Mouse (Mus musculus) olfactory bulb, adult 2 months (tissue): Measurements from ENCODE around the gene Cap2. TPM values are rescaled to one million over a fixed set of nuclear protein-coding genes. Genes with fewer than 3 reads are reported as not detected.

ENCODE experiments used
- H3K27ac ChIP-seq: fragments of 200-500 bp; 2 replicates; pipeline ENCODE4 v1.5.1; 2012; ENCODE audit warnings: low read depth, low read length; ENCODE audit not compliant: insufficient read depth
- H3K4me1 ChIP-seq: fragments of 200-500 bp; 2 replicates; pipeline ENCODE4 v1.6.1; 2012; ENCODE audit warnings: low read length; ENCODE audit not compliant: control insufficient read depth, insufficient read depth
- H3K4me3 ChIP-seq: fragments of 200-500 bp; 2 replicates; pipeline ENCODE4 v1.5.1; 2012; ENCODE audit warnings: mild to moderate bottlenecking, low read depth, low read length, moderate library complexity; ENCODE audit not compliant: insufficient read depth
- CTCF ChIP-seq: fragments of 200-500 bp; IDR thresholded peaks from 2 replicates; pipeline ENCODE4 v1.5.1; 2012; ENCODE audit warnings: low read depth, mild to moderate bottlenecking, low read length, moderate library complexity; ENCODE audit not compliant: insufficient read depth
- POLR2A ChIP-seq: fragments of 200-500 bp; IDR thresholded peaks from 2 replicates; pipeline ENCODE4 v1.6.1; 2012; ENCODE audit warnings: mild to moderate bottlenecking, low read depth, low read length, moderate library complexity; ENCODE audit not compliant: insufficient read depth
- WGBS: fragments of 180-500 bp; shearing (Covaris S2); methylation state at CpG from one replicate; pipeline ENCODE4 v1.1.7; 2018; 5-methylcytosine and 5-hydroxymethylcytosine counted together
- polyA plus RNA-seq: library from polyadenylated mRNA; stranded (reverse); fragments of >200 nt; gene quantifications from 2 replicates; pipeline ENCODE4 v1.2.4, GENCODE M21; 2012; ENCODE audit warnings: low replicate concordance; ENCODE audit not compliant: missing spikeins, insufficient read depth, insufficient read length

Gene Cap2
- polyA plus RNA-seq, 1 experiment: not detected

- H3K27ac ChIP-seq: no peak overlapping the region
- WGBS: 62% methylated on average over 6 of the region's 6 CpGs
- peaks cover 4% of the 10 kb centered on the region; the same call in 1 of the 2 replicates for H3K4me1 ChIP-seq
- H3K4me3 ChIP-seq: no peak overlapping the region
- TF ChIP-seq CTCF (no peak), POLR2A (no peak)
Observed at GRCm38 (mm10) chr13:46544608-46545007, 43.0 kb downstream of the Cap2 start.

GRCm38 (mm10) chr13:46545081-46545480 is 43.4 kb downstream of the Cap2 start:
- H3K27ac ChIP-seq: no peak overlapping the region
- H3K4me1 ChIP-seq: peaks cover 4% of the 10 kb centered on the region; the same call in 1 of the 2 replicates
- TF ChIP-seq POLR2A (no peak), CTCF (no peak)
- no peak overlapping the region for H3K4me3 ChIP-seq
- 44% methylated on average over 9 of the region's 9 CpGs for WGBS

GRCm38 (mm10) chr13:46546846-46547245 is 45.2 kb downstream of the Cap2 start:
- Histone ChIP-seq H3K4me1 (peaks cover 4% of the 10 kb centered on the region; the same call in 1 of the 2 replicates), H3K4me3 (no peak overlapping the region), H3K27ac (no peak overlapping the region)
- TF ChIP-seq CTCF (no peak), POLR2A (no peak)
- WGBS: 96% methylated on average over 4 of the region's 4 CpGs

GRCm38 (mm10) chr13:46547253-46547652 is 45.6 kb downstream of the Cap2 start:
- H3K4me1 ChIP-seq: peaks cover 4% of the 10 kb centered on the region; the same call in 1 of the 2 replicates
- no peak overlapping the region for H3K4me3 ChIP-seq
- WGBS: 83% methylated on average over 1 of the region's 1 CpGs
- TF ChIP-seq POLR2A (no peak), CTCF (no peak)
- H3K27ac ChIP-seq: no peak overlapping the region

GRCm38 (mm10) chr13:46548132-46548531 is 46.5 kb downstream of the Cap2 start:
- Histone ChIP-seq H3K4me1 (peaks cover 4% of the 10 kb centered on the region; the same call in 1 of the 2 replicates), H3K27ac (no peak overlapping the region)
- WGBS: 32% methylated on average over 8 of the region's 8 CpGs

GRCm38 (mm10) chr13:46548600-46549179 is 47.0 kb downstream of the Cap2 start:
- H3K4me1 ChIP-seq: peaks cover 4% of the 10 kb centered on the region; the same call in 1 of the 2 replicates

More at GRCm38 (mm10) chr13:46548132-46548531, 46.5 kb downstream of the Cap2 start:
- no peak for TF ChIP-seq POLR2A
- TF ChIP-seq CTCF: no peak
- no peak overlapping the region for H3K4me3 ChIP-seq

GRCm38 (mm10) chr13:46550627-46551026 is 49.0 kb downstream of the Cap2 start:
- no peak overlapping the region for H3K27ac ChIP-seq

More at GRCm38 (mm10) chr13:46548600-46549179, 47.0 kb downstream of the Cap2 start:
- Histone ChIP-seq H3K4me3 (no peak overlapping the region), H3K27ac (no peak overlapping the region)
- whole genome bisulfite sequencing: 49% methylated on average over 5 of the region's 5 CpGs
- TF ChIP-seq CTCF (no peak), POLR2A (no peak)

GRCm38 (mm10) chr13:46554736-46555135 is 53.1 kb downstream of the Cap2 start:
- Histone ChIP-seq H3K4me3 (no peak overlapping the region), H3K27ac (no peak overlapping the region), H3K4me1 (no peaks in the 10 kb centered on the region)
- WGBS: 44% methylated on average over 9 of the region's 9 CpGs
- TF ChIP-seq POLR2A (no peak), CTCF (no peak)

More at GRCm38 (mm10) chr13:46550627-46551026, 49.0 kb downstream of the Cap2 start:
- 76% methylated on average over 10 of the region's 10 CpGs for WGBS
- TF ChIP-seq POLR2A: no peak
- TF ChIP-seq CTCF: no peak
- Histone ChIP-seq H3K4me3 (no peak overlapping the region), H3K4me1 (peaks cover 2% of the 10 kb centered on the region; the same call in 1 of the 2 replicates)

- Histone ChIP-seq H3K4me1 (peaks cover 1% of the 10 kb centered on the region), H3K27ac (no peak overlapping the region), H3K4me3 (no peak overlapping the region)
- no peak for TF ChIP-seq POLR2A
- no peak for TF ChIP-seq CTCF
- 92% methylated on average over 5 of the region's 5 CpGs for WGBS
Observed at GRCm38 (mm10) chr13:46565913-46566312, 64.3 kb downstream of the Cap2 start.
